20 mouse cellular contexts compared by ENCODE assay signal in genomic region chr7:25130565-25130964, GRCm38 (mm10). TPM values are rescaled to one million over a fixed set of nuclear protein-coding genes. Genes with fewer than 3 reads are reported as not detected.
DNase-seq lines count a peak whose midpoint lies in the region; ATAC-seq and TF ChIP-seq lines count a peak whose summit lies in the region.
"Had no signal": no experiment of that assay in that cellular context is flagged by ENCODE, and none has a peak within 500 bp of the region (broad histone marks: within the 10 kb centered on the region; RNA-seq: fewer than 3 reads in every experiment).

No protein-coding gene starts in this region.

- H3K4me2 ChIP-seq in liver, postnatal 0 days (ENCODE audit: low read depth, low read length): peak overlapping the region; percentile 68; the same call in 1 of the 2 replicates
- no peak overlapping the region for H3K4me2 ChIP-seq in liver, embryonic 11.5 days
- H3K4me2 ChIP-seq: embryonic facial prominence, embryonic 12.5 days; heart, embryonic 12.5 days; hindbrain, embryonic 15.5 days had no signal

- intact Hi-C loops in left cerebral cortex, postnatal 14 days (cut with DNase I): no loop called here

- no peak for TF ChIP-seq EP300 in liver, postnatal 0 days (IDR thresholded peaks at IDR 0.05; ENCODE audit: low read depth)

- TF ChIP-seq POLR2A in bone marrow macrophage, adult 2 months (IDR thresholded peaks at IDR 0.05; ENCODE audit: borderline replicate concordance, low read depth, low read length): no peak

- no peak for TF ChIP-seq CTCF in liver, postnatal 0 days (IDR thresholded peaks at IDR 0.05; ENCODE audit: low read depth)
- no peak for TF ChIP-seq CTCF in bone marrow macrophage, adult 2 months (IDR thresholded peaks at IDR 0.05; ENCODE audit: low read depth, low read length)

- WGBS in liver, postnatal 0 days (ENCODE audit: insufficient replicate concordance): 66% methylated on average over 11 of the region's 11 CpGs
- 75% methylated on average over 11 of the region's 11 CpGs for WGBS in liver, embryonic 11.5 days

- DNase-seq in liver, postnatal 0 days: no peak
- no peak for DNase-seq in liver, embryonic 11.5 days (ENCODE audit: low spot score)
- peak; percentile 46 for DNase-seq in 416B (ENCODE audit: low read depth)
- peak; percentile 44 for DNase-seq in CD4-positive, CD25-positive, alpha-beta regulatory T cell, adult 2 months (ENCODE audit: low read depth, low spot score)
- DNase-seq in layer of hippocampus, adult 8-10 months (ENCODE audit: low spot score in 2 of 2): no peak
- no peak for DNase-seq in left cerebral cortex, adult 11 months (ENCODE audit: low spot score)
- no peak for DNase-seq in left cerebral cortex, postnatal 14 days (ENCODE audit: low spot score in 2 of 2)
- DNase-seq: adrenal gland, adult 2 months; adrenal gland, postnatal 25 days; cerebellum, adult 11-12 months; cerebellum, adult 9-10 months; cerebellum, postnatal 25 days; gastrocnemius, postnatal 14 days; heart, postnatal 36 days had no signal

- H3K9ac ChIP-seq in liver, postnatal 0 days (replicated peaks): no peak overlapping the region
- H3K9ac ChIP-seq in liver, embryonic 11.5 days (ENCODE audit: low read depth, low read length): no peak overlapping the region
- H3K9ac ChIP-seq: embryonic facial prominence, embryonic 12.5 days; heart, embryonic 12.5 days; hindbrain, embryonic 15.5 days had no signal

- no peaks in the 10 kb centered on the region for H3K36me3 ChIP-seq in liver, postnatal 0 days (replicated peaks; ENCODE audit: insufficient read depth, low read length)
- no peaks in the 10 kb centered on the region for H3K36me3 ChIP-seq in liver, embryonic 11.5 days (ENCODE audit: control insufficient read depth, insufficient read depth, low read length)
- H3K36me3 ChIP-seq: embryonic facial prominence, embryonic 12.5 days; heart, embryonic 12.5 days; hindbrain, embryonic 15.5 days had no signal

- H3K27me3 ChIP-seq in liver, postnatal 0 days (ENCODE audit: insufficient read depth, low read length): peaks cover 35% of the 10 kb centered on the region
- H3K27me3 ChIP-seq in liver, embryonic 11.5 days (replicated peaks; ENCODE audit: control insufficient read depth, insufficient read depth, low read length): peaks cover 38% of the 10 kb centered on the region

- no peaks in the 10 kb centered on the region for H3K9me3 ChIP-seq in liver, postnatal 0 days (ENCODE audit: low read length)
- no peaks in the 10 kb centered on the region for H3K9me3 ChIP-seq in liver, embryonic 11.5 days (ENCODE audit: control insufficient read depth, low read length)
- H3K9me3 ChIP-seq: embryonic facial prominence, embryonic 12.5 days; hindbrain, embryonic 15.5 days had no signal

- H3K27ac ChIP-seq in liver, postnatal 0 days (ENCODE audit: low read depth): no peak overlapping the region
- no peak overlapping the region for H3K27ac ChIP-seq in liver, embryonic 11.5 days (ENCODE audit: low read depth, low read length)
- peak overlapping the region; percentile 96 for H3K27ac ChIP-seq in bone marrow macrophage, adult 2 months (ENCODE audit: insufficient read depth, low read depth, low read length)
- H3K27ac ChIP-seq: embryonic facial prominence, embryonic 12.5 days; hindbrain, embryonic 15.5 days had no signal

- ATAC-seq in liver, postnatal 0 days: no peak
- no peak for ATAC-seq in liver, embryonic 11.5 days (replicated peaks; ENCODE audit: low FRiP score)
- ATAC-seq: forebrain, embryonic 16.5 days; inflammation-experienced regulatory T-cells, adult 6 months had no signal

- H3K4me3 ChIP-seq in liver, postnatal 0 days (ENCODE audit: low read depth, low read length): no peak overlapping the region
- no peak overlapping the region for H3K4me3 ChIP-seq in liver, embryonic 11.5 days (ENCODE audit: low read depth, low read length)
- H3K4me3 ChIP-seq in bone marrow macrophage, adult 2 months (ENCODE audit: insufficient read depth, low read length): peak overlapping the region; percentile 74
- H3K4me3 ChIP-seq: embryonic facial prominence, embryonic 12.5 days; heart, embryonic 12.5 days; hindbrain, embryonic 15.5 days had no signal

- H3K4me1 ChIP-seq in liver, postnatal 0 days (ENCODE audit: insufficient read depth): peaks cover 9% of the 10 kb centered on the region; the same call in 1 of the 2 replicates
- H3K4me1 ChIP-seq in liver, embryonic 11.5 days (replicated peaks; ENCODE audit: control insufficient read depth, insufficient read depth, low read length): peaks cover 7% of the 10 kb centered on the region
- peaks cover 33% of the 10 kb centered on the region for H3K4me1 ChIP-seq in bone marrow macrophage, adult 2 months (ENCODE audit: control insufficient read depth, insufficient read depth, low read length)

RNA-seq across cellular contexts. Expression of gene Pou2f2, which starts 49.0 kb away (rescaled TPM):
- polyA plus RNA-seq in liver, postnatal 0 days (2015; fragmentation: Nextera tagmentation; extraction: Ambion mirVana): 2.0 and 2.9 TPM in 2 replicates
- polyA plus RNA-seq in liver, embryonic 11.5 days (2014; fragmentation: Nextera tagmentation; extraction: Ambion mirVana): 2.2 and 3.2 TPM in 2 replicates
- polyA plus RNA-seq in bone marrow macrophage, adult 2 months (2012; ENCODE audit: insufficient read depth, insufficient read length, missing spikeins): 105 and 121 TPM in 2 replicates
- total RNA-seq in layer of hippocampus, adult 8-10 months (2022): 10 to 100 TPM in 3 of 4 experiments, 1 to 10 TPM in 1; 8.9 to 14.3 (median 11.7) TPM
- 10 to 100 TPM; 11.5 to 13.0 TPM for total RNA-seq in left cerebral cortex, postnatal 14 days (2021)

RNA-seq across cellular contexts. Expression of gene Zfp574, which starts 58.2 kb away (rescaled TPM):
- polyA plus RNA-seq in liver, postnatal 0 days (2015; fragmentation: Nextera tagmentation; extraction: Ambion mirVana): 9.4 and 10.8 TPM in 2 replicates
- 22.8 and 23.1 TPM in 2 replicates for polyA plus RNA-seq in liver, embryonic 11.5 days (2014; fragmentation: Nextera tagmentation; extraction: Ambion mirVana)
- polyA plus RNA-seq in bone marrow macrophage, adult 2 months (2012; ENCODE audit: insufficient read depth, insufficient read length, missing spikeins): 9.6 and 9.7 TPM in 2 replicates
- total RNA-seq in layer of hippocampus, adult 8-10 months (2022): 10 to 100 TPM; 28.0 to 31.0 (median 29.6) TPM
- 10 to 100 TPM; 28.1 to 30.0 TPM for total RNA-seq in left cerebral cortex, postnatal 14 days (2021)

RNA-seq across cellular contexts. Expression of gene Grik5, which starts 58.4 kb away (rescaled TPM):
- 0.69 and 0.76 TPM in 2 replicates for polyA plus RNA-seq in liver, postnatal 0 days (2015; fragmentation: Nextera tagmentation; extraction: Ambion mirVana)
- polyA plus RNA-seq in liver, embryonic 11.5 days (2014; fragmentation: Nextera tagmentation; extraction: Ambion mirVana): 3.5 and 5.3 TPM in 2 replicates
- polyA plus RNA-seq in bone marrow macrophage, adult 2 months (2012; ENCODE audit: insufficient read depth, insufficient read length, missing spikeins): 1.5 and 2.1 TPM in 2 replicates
- total RNA-seq in layer of hippocampus, adult 8-10 months (2022): 100 to 1,000 TPM; 206 to 235 (median 220) TPM
- 100 to 1,000 TPM; 264 to 270 TPM for total RNA-seq in left cerebral cortex, postnatal 14 days (2021)

Comparison
In these comparisons a context has a peak if more than half of its experiments do, and no peak if none do; other contexts are left out.
1. DNase-seq: peak in 416B (single experiment) and CD4-positive, CD25-positive, alpha-beta regulatory T cell, adult 2 months (single experiment); none in liver, postnatal 0 days (single experiment), liver, embryonic 11.5 days (single experiment), layer of hippocampus, adult 8-10 months (0 of 2), left cerebral cortex, adult 11 months (single experiment) and left cerebral cortex, postnatal 14 days (0 of 2).
2. RNA of gene Pou2f2, which starts 49.0 kb away (polyA plus RNA-seq): 105 to 121 TPM in bone marrow macrophage, adult 2 months; 2.2 to 3.2 TPM in liver, embryonic 11.5 days and 2.0 to 2.9 TPM in liver, postnatal 0 days; every median in the first group is over 10 times any median in the second.